Mouse (Mus musculus) CD4-positive, CD25-positive, alpha-beta regulatory T cell, adult 2 months (primary cell): ENCODE results near the gene Tom1l2.

Experiments
- DNase-seq: peaks from one replicate; pipeline ENCODE4 v3.0.0-alpha.2; 2012; ENCODE audit warnings: low read depth, low spot score

Tom1l2 gene

DNA sequence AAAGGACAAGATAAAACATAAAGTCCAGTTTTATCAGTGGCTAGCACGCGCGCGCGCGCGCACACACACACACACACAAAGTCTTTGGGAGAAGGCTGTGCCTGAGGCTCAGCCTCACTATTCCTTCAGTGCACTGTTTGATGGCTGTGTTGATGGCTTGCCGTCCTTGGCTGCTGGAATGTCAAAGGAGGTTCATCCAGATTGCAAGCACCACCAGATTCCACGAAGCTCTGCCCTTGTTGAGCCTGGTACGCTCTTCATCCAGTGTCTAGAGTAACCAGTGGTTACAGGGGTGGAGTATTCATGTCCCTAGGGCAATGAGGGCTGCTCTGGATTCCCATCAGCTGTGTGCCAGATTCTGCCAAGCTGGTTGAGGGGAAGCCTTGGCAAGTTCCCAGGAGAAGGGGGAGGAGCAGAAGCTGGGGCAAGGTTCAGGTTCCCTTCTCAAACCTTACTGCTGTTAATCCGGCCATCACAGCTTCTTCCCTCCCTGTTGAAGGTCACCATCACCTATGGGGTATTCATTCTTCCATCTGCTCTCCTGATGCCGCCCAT lies 170.5 kb downstream of the Tom1l2 start:
- no peak for DNase-seq

DNA sequence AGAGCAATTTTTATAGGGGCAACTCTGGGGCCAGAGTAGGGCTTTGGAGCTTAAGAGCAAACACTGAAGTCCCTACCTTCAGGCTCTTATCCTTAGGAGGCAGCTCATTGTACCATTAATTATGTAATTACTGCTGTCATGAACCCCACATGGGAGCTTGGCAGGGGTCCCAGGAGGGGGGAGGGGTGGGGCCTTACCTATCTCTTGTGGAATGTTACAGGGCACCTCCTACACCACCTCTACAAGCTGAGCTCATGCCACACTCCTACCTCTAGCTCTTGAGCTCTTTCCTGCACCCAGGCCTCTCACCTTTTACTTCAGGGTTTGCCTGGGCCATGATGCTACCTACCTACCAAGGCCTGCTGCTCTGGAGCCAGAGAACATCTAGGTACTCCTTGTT lies 174.2 kb downstream of the Tom1l2 start:
- no peak for DNase-seq

GRCm38 (mm10) chr11:60178005-60178404 lies 174.7 kb downstream of the Tom1l2 start:
- no peak for DNase-seq

- no peak for DNase-seq
Observed at GRCm38 (mm10) chr11:60176975-60177657, 175.6 kb downstream of the Tom1l2 start.
